Mouse (Mus musculus) liver, postnatal 0 days (tissue): ENCODE measurements around the gene Foxc2. TPM values are rescaled to one million over a fixed set of nuclear protein-coding genes. Genes with fewer than 3 reads are reported as not detected.

ENCODE experiments used
- ATAC-seq: fragments of 200-750 bp; cut with Nextera tagmentation; 2 replicates; pipeline ENCODE4 v1.8.0; 2017; ENCODE audit warnings: mild to moderate bottlenecking, moderate library complexity
- DNase-seq: peaks from one replicate; pipeline ENCODE4 v3.0.0-alpha.2; 2016
- H3K27ac ChIP-seq: fragments of 300-500 bp; sonication (generic); 2 replicates; pipeline ENCODE4 v1.5.1; 2014; ENCODE audit warnings: antibody characterized with exemption, moderate library complexity, mild to moderate bottlenecking, low read depth
- H3K27me3 ChIP-seq: fragments of 300-500 bp; sonication (generic); 2 replicates; pipeline ENCODE4 v1.6.1; 2014; ENCODE audit warnings: low read length, control low read depth, mixed read lengths; ENCODE audit not compliant: insufficient read depth
- H3K36me3 ChIP-seq: fragments of 300-500 bp; sonication (generic); replicated peaks from 2 replicates; pipeline ENCODE4 v1.6.1; 2014; ENCODE audit warnings: mild to moderate bottlenecking, control low read depth, low read length, moderate library complexity, mixed read lengths; ENCODE audit not compliant: insufficient read depth
- H3K4me1 ChIP-seq: fragments of 300-500 bp; sonication (generic); 2 replicates; pipeline ENCODE4 v1.6.1; 2014; ENCODE audit warnings: antibody characterized with exemption, mild to moderate bottlenecking, control low read depth; ENCODE audit not compliant: insufficient read depth
- H3K4me2 ChIP-seq: fragments of 300-500 bp; sonication (generic); 2 replicates; pipeline ENCODE4 v1.6.1; 2014; ENCODE audit warnings: low read depth, mild to moderate bottlenecking, low read length, moderate library complexity, mixed read lengths
- H3K4me3 ChIP-seq: fragments of 300-500 bp; sonication (generic); 2 replicates; pipeline ENCODE4 v1.5.1; 2014; ENCODE audit warnings: low read depth, low read length
- H3K9ac ChIP-seq: fragments of 300-500 bp; sonication (generic); replicated peaks from 2 replicates; pipeline ENCODE4 v1.6.1; 2014; ENCODE audit warnings: mild to moderate bottlenecking, moderate library complexity
- H3K9me3 ChIP-seq: fragments of 300-500 bp; sonication (generic); 2 replicates; pipeline ENCODE4 v1.6.1; 2016; ENCODE audit warnings: mild to moderate bottlenecking, control low read depth, low read length, mixed read lengths
- CTCF ChIP-seq: sonication (generic); IDR thresholded peaks from 2 replicates; pipeline ENCODE4 v1.5.1; 2016; ENCODE audit warnings: antibody characterized with exemption, low read depth
- EP300 ChIP-seq: IDR thresholded peaks from 2 replicates; pipeline ENCODE4 v1.6.1; 2016; ENCODE audit warnings: antibody characterized with exemption, low read depth, mild to moderate bottlenecking
- WGBS: fragments of 180-500 bp; shearing (Covaris S2); extraction: QIAGEN DNeasy Blood & Tissue Kit; methylation state at CpG from one replicate; pipeline ENCODE4 v1.1.7; 2014; ENCODE audit not compliant: insufficient replicate concordance; 5-methylcytosine and 5-hydroxymethylcytosine counted together
- polyA plus RNA-seq: library from polyadenylated mRNA; unstranded; fragments of >200 nt; fragmentation: Nextera tagmentation; extraction: Ambion mirVana; gene quantifications from 2 replicates; pipeline ENCODE4 v1.2.1, GENCODE M21; 2015

The Foxc2 gene
- polyA plus RNA-seq, 1 experiment from 2014 or later, result 0.05 TPM

GRCm38 (mm10) chr8:121148573-121149083 is 32.7 kb downstream of the Foxc2 start:
- Histone ChIP-seq H3K4me2 (no peak overlapping the region), H3K27ac (no peak overlapping the region), H3K27me3 (0 out of 2 replicates have a peak, but pooled peaks cover 3% of the 10 kb centered on the region), H3K4me3 (no peak overlapping the region), H3K9me3 (no peaks in the 10 kb centered on the region), H3K36me3 (no peaks in the 10 kb centered on the region), H3K4me1 (no peaks in the 10 kb centered on the region), H3K9ac (no peak overlapping the region)
- 9% methylated on average over 8 of the region's 8 CpGs for WGBS
- DNase-seq (no peak), ATAC-seq (no peak)
- TF ChIP-seq EP300 (no peak), CTCF (no peak)

DNA sequence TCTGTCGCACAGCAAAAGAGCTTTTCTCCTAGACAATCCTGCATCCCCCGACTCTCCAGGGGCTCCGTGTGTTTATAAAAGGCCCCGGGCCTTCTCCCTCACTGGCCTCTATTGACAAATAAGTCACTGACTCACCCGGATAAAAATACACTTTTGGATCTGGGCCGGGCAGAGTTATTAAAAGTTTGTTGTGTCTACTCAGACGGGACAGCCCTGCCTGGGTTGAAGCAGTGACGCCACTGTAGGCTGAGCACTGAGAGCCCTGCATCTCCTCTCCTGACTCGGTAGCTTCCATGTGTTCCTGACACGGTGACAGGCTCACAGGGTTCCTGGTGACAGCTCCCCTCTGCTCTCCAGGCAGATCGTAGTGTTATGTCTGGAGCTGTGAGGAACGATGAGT is 36.4 kb downstream of the Foxc2 start:
- H3K4me3 ChIP-seq, result no peak overlapping the region
- TF ChIP-seq CTCF, result no peak

DNA sequence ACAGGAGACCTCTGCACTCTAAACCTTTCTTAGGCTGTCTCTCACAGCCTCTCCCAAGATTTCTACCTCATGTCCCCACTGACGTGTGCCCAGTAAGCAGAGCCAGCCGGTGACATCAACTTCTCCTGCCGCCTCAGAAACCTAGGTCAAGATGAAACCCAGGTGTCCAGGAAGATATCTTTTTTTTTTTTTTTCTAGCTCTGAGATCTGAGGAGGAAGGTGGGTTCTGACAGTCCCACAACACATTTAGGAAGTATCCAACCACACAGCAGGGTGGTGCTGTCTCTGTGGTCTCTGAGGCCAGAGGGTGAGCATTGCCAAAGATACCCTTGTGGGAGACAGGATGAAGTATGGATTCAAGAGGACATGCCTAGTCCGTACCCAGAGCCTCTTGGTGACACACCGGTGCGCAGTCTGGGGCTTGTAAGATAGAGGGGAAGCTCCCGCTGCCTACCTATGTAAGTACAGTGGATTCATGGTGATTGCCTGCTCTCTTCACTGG is 41.1 kb downstream of the Foxc2 start:
- no peak overlapping the region for H3K27ac ChIP-seq
- H3K9ac ChIP-seq, result no peak overlapping the region
- H3K9me3 ChIP-seq, result no peaks in the 10 kb centered on the region
- no peaks in the 10 kb centered on the region for H3K27me3 ChIP-seq
- H3K4me3 ChIP-seq, result no peak overlapping the region
- H3K4me2 ChIP-seq, result no peak overlapping the region
- H3K4me1 ChIP-seq, result no peaks in the 10 kb centered on the region
- 55% methylated on average over 7 of the region's 7 CpGs for WGBS
- DNase-seq (no peak), ATAC-seq (no peak)
- H3K36me3 ChIP-seq, result no peaks in the 10 kb centered on the region
- no peak for TF ChIP-seq CTCF
- TF ChIP-seq EP300, result no peak

More for the DNA sequence above, 36.4 kb downstream of the Foxc2 start:
- ATAC-seq, result no peak
- Histone ChIP-seq H3K27me3 (0 out of 2 replicates have a peak, but pooled peaks cover 3% of the 10 kb centered on the region), H3K9ac (no peak overlapping the region), H3K27ac (no peak overlapping the region), H3K4me1 (no peaks in the 10 kb centered on the region), H3K9me3 (no peaks in the 10 kb centered on the region), H3K4me2 (no peak overlapping the region), H3K36me3 (no peaks in the 10 kb centered on the region)
- WGBS, result 62% methylated on average over 12 of the region's 12 CpGs
- DNase-seq, result no peak

DNA sequence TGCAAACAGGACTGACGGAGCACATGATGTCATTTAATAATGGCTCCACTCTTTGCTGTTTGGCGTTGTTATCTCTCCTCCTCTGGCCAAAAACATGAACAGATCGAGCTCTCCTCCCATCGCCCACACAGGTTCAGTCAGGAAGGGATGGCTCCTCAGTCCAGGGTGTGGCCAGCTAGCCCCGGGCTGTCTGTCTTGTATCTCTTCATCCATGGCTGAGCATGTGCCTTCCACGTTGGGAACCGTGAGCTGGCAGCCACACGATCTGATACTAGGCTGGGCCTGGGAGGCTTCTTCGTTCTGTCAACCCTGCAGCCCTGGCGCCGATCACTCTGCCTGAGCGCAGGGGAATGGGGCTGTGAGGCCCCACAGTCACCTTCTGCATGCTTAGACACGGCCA is 42.8 kb downstream of the Foxc2 start:
- Histone ChIP-seq H3K9ac (no peak overlapping the region), H3K4me1 (no peaks in the 10 kb centered on the region), H3K9me3 (no peaks in the 10 kb centered on the region), H3K36me3 (no peaks in the 10 kb centered on the region), H3K4me3 (no peak overlapping the region), H3K4me2 (no peak overlapping the region), H3K27me3 (no peaks in the 10 kb centered on the region), H3K27ac (no peak overlapping the region)
- ATAC-seq, result no peak
- WGBS, result 62% methylated on average over 13 of the region's 13 CpGs
- no peak for TF ChIP-seq CTCF
- TF ChIP-seq EP300, result no peak
- DNase-seq, result no peak

DNA sequence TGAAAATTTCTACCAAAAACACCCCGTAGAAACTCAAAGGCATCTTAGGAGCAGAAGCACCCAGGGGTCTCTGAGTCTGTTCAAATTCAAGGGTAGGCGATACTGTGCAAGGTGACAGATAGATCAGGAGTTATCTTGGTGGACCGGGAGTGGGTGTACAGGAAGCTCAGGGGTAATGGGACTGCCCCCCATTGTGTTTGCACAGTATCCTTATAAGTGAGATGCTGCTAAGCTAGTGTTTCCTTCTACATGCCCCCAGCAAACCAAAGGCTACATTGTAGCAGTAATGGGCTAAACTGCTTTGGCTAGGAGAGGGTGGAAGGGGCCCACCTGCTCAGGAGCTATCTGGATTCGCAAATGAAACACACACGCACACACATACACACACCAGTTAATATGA is 45.5 kb downstream of the Foxc2 start:
- TF ChIP-seq EP300, result no peak
- no peak for TF ChIP-seq CTCF
- H3K9ac ChIP-seq, result no peak overlapping the region
- ATAC-seq (no peak), DNase-seq (no peak)
- H3K36me3 ChIP-seq, result no peaks in the 10 kb centered on the region
- H3K9me3 ChIP-seq, result no peaks in the 10 kb centered on the region
- 83% methylated on average over 5 of the region's 5 CpGs for WGBS
- H3K4me3 ChIP-seq, result no peak overlapping the region
- no peaks in the 10 kb centered on the region for H3K4me1 ChIP-seq
- no peaks in the 10 kb centered on the region for H3K27me3 ChIP-seq
- H3K4me2 ChIP-seq, result no peak overlapping the region
- no peak overlapping the region for H3K27ac ChIP-seq

- ATAC-seq (no peak), DNase-seq (no peak)
- Histone ChIP-seq H3K9ac (no peak overlapping the region), H3K9me3 (no peaks in the 10 kb centered on the region), H3K36me3 (no peaks in the 10 kb centered on the region), H3K4me1 (no peaks in the 10 kb centered on the region), H3K4me3 (no peak overlapping the region), H3K4me2 (no peak overlapping the region), H3K27me3 (no peaks in the 10 kb centered on the region), H3K27ac (no peak overlapping the region)
- TF ChIP-seq EP300 (no peak), CTCF (no peak)
- WGBS, result 70% methylated on average over 4 of the region's 4 CpGs
Observed at GRCm38 (mm10) chr8:121162413-121162812, 46.4 kb downstream of the Foxc2 start.
